Mouse (Mus musculus) layer of hippocampus, postnatal 10 days (tissue): ENCODE results near the gene Topaz1. TPM values are rescaled to one million over a fixed set of nuclear protein-coding genes. Genes with fewer than 3 reads are reported as not detected.
"Not testable (repeated sequence)": the region's sequence is repeated elsewhere in the genome, so short reads cannot be mapped to it uniquely, and the experiment has no call there.

Source experiments
- DNase-seq, 2 experiments: peaks; one replicate each; pipeline ENCODE4 v3.0.0; 2021; ENCODE audit warnings: low spot score in 2 of 2
- total RNA-seq, 2 experiments: library from RNA; stranded (reverse); gene quantifications; 2 replicates each; pipeline ENCODE4 v1.2.3; 2021

Gene Topaz1
- total RNA-seq, 2 experiments from 2014 or later, result not detected

DNA sequence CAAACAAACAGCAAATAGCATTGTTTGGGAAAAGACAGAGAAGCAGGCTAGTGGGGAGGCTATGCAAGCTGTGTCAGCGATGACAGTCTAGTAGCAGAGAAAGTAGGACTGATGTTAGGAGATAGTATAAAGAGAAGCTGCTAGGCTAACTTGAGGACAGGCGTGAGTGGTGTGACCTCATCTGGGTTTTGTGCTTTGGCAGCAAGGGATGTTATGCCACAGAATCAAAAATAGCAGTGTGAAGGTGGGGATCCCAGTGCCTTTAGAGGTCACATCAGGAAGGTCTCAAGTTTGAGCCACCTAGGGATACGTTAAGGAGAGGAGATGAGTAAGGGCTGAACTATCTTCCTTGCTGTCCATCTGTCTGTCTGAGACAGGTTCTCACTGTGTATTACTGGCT is 63.1 kb downstream of the Topaz1 start:
- DNase-seq, result no peak

- no peak for DNase-seq
These were observed 65.2 kb downstream of the Topaz1 start for GRCm38 (mm10) chr9:122812386-122812785.

- DNase-seq, result no peak
These were observed 67.6 kb downstream of the Topaz1 start for GRCm38 (mm10) chr9:122814775-122815174.

GRCm38 (mm10) chr9:122815239-122815851 is 68.2 kb downstream of the Topaz1 start:
- no peak for DNase-seq

GRCm38 (mm10) chr9:122823374-122824017 is 76.3 kb downstream of the Topaz1 start:
- no peak for DNase-seq

- no peak for DNase-seq
These were observed 79.6 kb downstream of the Topaz1 start for GRCm38 (mm10) chr9:122826743-122827142.

DNA sequence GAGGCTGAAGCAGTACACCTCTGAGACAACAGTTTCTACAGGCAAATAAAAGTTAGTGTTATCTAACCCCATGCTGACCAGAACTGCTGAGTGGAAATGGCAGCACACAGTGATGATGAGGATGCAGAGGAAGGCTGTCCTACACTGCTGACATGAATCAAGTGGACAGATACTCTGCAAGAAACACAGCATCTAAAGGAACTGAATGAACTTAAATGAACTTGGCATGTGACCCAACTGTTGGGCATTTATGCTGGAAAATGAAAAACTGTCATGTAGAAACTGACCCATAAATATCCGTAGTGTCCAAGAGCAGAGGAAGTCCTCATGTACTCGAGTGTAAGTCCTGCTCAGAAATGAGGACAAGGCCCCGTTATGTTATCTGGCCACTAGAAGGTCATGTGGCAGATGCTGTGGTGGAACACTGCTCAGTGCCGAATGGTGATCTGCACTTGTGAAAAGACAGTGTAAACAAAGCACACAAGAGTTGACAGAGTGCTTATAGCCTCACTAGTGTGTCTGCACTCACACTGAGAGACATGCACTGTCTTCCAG is 82.8 kb downstream of the Topaz1 start:
- no peak for DNase-seq

GRCm38 (mm10) chr9:122836126-122836525 is 89.0 kb downstream of the Topaz1 start:
- no peak for DNase-seq

- DNase-seq, result peak; percentile 71 to 78
These were observed 89.6 kb downstream of the Topaz1 start for GRCm38 (mm10) chr9:122836790-122837189.

GRCm38 (mm10) chr9:122837216-122837615 is 90.1 kb downstream of the Topaz1 start:
- DNase-seq, result no peak

- DNase-seq, result peak; percentile 21 to 43
These were observed 90.5 kb downstream of the Topaz1 start for GRCm38 (mm10) chr9:122837680-122838079.

GRCm38 (mm10) chr9:122843760-122844159 is 96.6 kb downstream of the Topaz1 start, which contains the start of gene Gm35549:
Gene Gm35549, minus strand, starts transcription at chr9:122844035.
- DNase-seq, result no peak

DNA sequence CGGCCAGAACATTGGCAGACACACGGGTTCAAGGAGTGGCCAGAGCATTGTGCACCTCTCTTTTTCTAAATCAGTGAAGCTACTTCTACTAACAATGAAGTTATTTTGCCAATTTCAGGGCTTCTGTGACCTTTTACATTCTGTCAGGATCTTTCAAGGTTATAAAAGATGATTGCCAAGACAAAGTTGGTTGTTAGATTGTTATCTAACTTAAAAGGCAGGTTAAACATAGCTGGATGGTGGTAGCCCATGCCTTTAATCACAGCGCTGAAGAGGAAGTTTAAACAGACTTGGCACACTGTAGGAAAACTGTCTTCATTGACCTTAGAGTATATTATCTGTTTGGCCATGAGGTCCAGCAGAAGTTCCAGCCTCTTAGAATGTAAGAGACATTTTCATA is 98.5 kb downstream of the Topaz1 start:
- no peak for DNase-seq

DNA sequence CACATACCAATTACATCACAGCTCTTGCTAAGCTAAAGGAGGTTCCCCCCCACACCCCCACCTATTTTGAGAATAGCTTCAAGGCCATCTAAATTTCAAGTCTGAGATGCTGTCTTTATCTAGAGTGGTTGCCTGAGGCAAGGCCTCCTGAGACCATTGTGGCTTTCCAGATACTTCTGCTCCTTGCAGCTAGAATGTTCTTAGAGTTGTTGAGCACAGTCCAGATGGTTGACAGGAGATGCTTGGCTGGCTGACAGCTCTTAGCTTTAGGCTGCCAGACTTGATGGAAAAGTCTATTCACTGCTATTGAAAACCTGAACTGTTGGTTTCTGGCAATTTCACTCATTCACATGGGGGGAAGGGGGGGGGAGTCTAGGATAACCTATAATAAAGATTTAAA is 99.0 kb downstream of the Topaz1 start:
- peak; percentile 40 to 46 for DNase-seq

GRCm38 (mm10) chr9:122847811-122848311 is 100.7 kb downstream of the Topaz1 start:
- DNase-seq, result not testable (repeated sequence)

Other genes with a start within 250 kb of the Topaz1 start
- 10 to 100 TPM; 12.6 to 14.9 TPM for gene Tcaim, start 58.2 kb downstream of the Topaz1 start, total RNA-seq
- not detected for gene Gm35549, start 96.7 kb downstream of the Topaz1 start, total RNA-seq
- gene Zfp445, start 118.7 kb downstream of the Topaz1 start, total RNA-seq, result 100 to 1,000 TPM; 166 to 178 TPM
- 1 to 10 TPM; 5.0 TPM for gene Zkscan7, start 138.3 kb downstream of the Topaz1 start, total RNA-seq
- gene Zfp105, start 175.7 kb downstream of the Topaz1 start, total RNA-seq, result 1 to 10 TPM; 7.2 to 7.8 TPM
- gene 1110059G10Rik, start 203.7 kb downstream of the Topaz1 start, total RNA-seq, result 10 to 100 TPM; 18.7 to 22.6 TPM
- 1 to 10 TPM; 5.0 to 7.9 TPM for gene Kif15, start 203.7 kb downstream of the Topaz1 start, total RNA-seq